Mouse (Mus musculus) lung, adult 2 months (tissue): ENCODE measurements around the gene Limch1. TPM values are rescaled to one million over a fixed set of nuclear protein-coding genes. Genes with fewer than 3 reads are reported as not detected.

ENCODE experiments used
- DNase-seq: peaks from one replicate; pipeline ENCODE4 v3.0.0; 2022
- H3K4me1 ChIP-seq: fragments of 200-500 bp; 2 replicates; pipeline ENCODE4 v1.6.1; 2011; ENCODE audit warnings: low read length; ENCODE audit not compliant: control insufficient read depth, insufficient read depth
- H3K4me3 ChIP-seq: fragments of 200-500 bp; replicated peaks from 2 replicates; pipeline ENCODE3; 2011; ENCODE audit warnings: low read depth, mild to moderate bottlenecking, control low read depth, low read length; ENCODE audit errors: extremely low read depth
- CTCF ChIP-seq: fragments of 200-500 bp; IDR thresholded peaks from 2 replicates; pipeline ENCODE4 v1.5.1; 2011; ENCODE audit warnings: mild to moderate bottlenecking, low read length, control low read depth; ENCODE audit not compliant: insufficient read depth
- POLR2A ChIP-seq: fragments of 200-500 bp; IDR thresholded peaks from 2 replicates; pipeline ENCODE4 v1.6.1; 2011; ENCODE audit warnings: low read depth, mild to moderate bottlenecking, control low read depth, low read length, borderline replicate concordance; ENCODE audit errors: extremely low read depth
- WGBS: fragments of 180-500 bp; shearing (Covaris S2); methylation state at CpG from one replicate; pipeline ENCODE4 v1.1.7; 2018; 5-methylcytosine and 5-hydroxymethylcytosine counted together
- polyA plus RNA-seq: library from polyadenylated mRNA; depleted of rRNA; stranded (reverse); fragments of >200 nt; gene quantifications from 2 replicates; pipeline ENCODE4 v1.2.3, GENCODE M21; 2012

Limch1 gene
- polyA plus RNA-seq, 1 experiment: 242 TPM

GRCm38 (mm10) chr5:66871521-66872050 is 126.0 kb downstream of the Limch1 start:
- 72% methylated on average over 11 of the region's 11 CpGs for WGBS
- no peak for TF ChIP-seq CTCF
- DNase-seq: no peak
- H3K4me3 ChIP-seq: no peak overlapping the region
- H3K4me1 ChIP-seq: no peaks in the 10 kb centered on the region; the same call in 1 of the 2 replicates

GRCm38 (mm10) chr5:66872053-66872452 is 126.4 kb downstream of the Limch1 start:
- no peak for DNase-seq
- 63% methylated on average over 4 of the region's 4 CpGs for WGBS
- Histone ChIP-seq H3K4me3 (no peak overlapping the region), H3K4me1 (no peaks in the 10 kb centered on the region; the same call in 1 of the 2 replicates)
- no peak for TF ChIP-seq CTCF
- TF ChIP-seq POLR2A: no peak

GRCm38 (mm10) chr5:66872681-66873080 is 127.1 kb downstream of the Limch1 start:
- DNase-seq: no peak
- H3K4me3 ChIP-seq: no peak overlapping the region
- TF ChIP-seq CTCF (no peak), POLR2A (no peak)
- WGBS: 92% methylated on average over 6 of the region's 6 CpGs
- H3K4me1 ChIP-seq: no peaks in the 10 kb centered on the region; the same call in 1 of the 2 replicates

- no peak for DNase-seq
- WGBS: 66% methylated on average over 10 of the region's 10 CpGs
- H3K4me1 ChIP-seq: no peaks in the 10 kb centered on the region; the same call in 1 of the 2 replicates
- no peak for TF ChIP-seq CTCF
- no peak overlapping the region for H3K4me3 ChIP-seq
Measured at GRCm38 (mm10) chr5:66876018-66876805, 130.6 kb downstream of the Limch1 start.

- no peak for TF ChIP-seq POLR2A
- no peak for TF ChIP-seq CTCF
- DNase-seq: no peak
- Histone ChIP-seq H3K4me1 (peaks cover 4% of the 10 kb centered on the region; the same call in 1 of the 2 replicates), H3K4me3 (no peak overlapping the region)
- WGBS: 64% methylated on average over 5 of the region's 5 CpGs
Measured at GRCm38 (mm10) chr5:66877066-66877465, 131.4 kb downstream of the Limch1 start.

- TF ChIP-seq CTCF: no peak
- no peak for TF ChIP-seq POLR2A
- H3K4me3 ChIP-seq: no peak overlapping the region
- H3K4me1 ChIP-seq: peaks cover 12% of the 10 kb centered on the region
- DNase-seq: no peak
- WGBS: 40% methylated on average over 3 of the region's 3 CpGs
Measured at GRCm38 (mm10) chr5:66881901-66882341, 136.3 kb downstream of the Limch1 start.

- 83% methylated on average over 13 of the region's 13 CpGs for WGBS
- H3K4me3 ChIP-seq: no peak overlapping the region
- peaks cover 14% of the 10 kb centered on the region for H3K4me1 ChIP-seq
- DNase-seq: no peak
- no peak for TF ChIP-seq POLR2A
Measured at GRCm38 (mm10) chr5:66882718-66883117, 137.1 kb downstream of the Limch1 start.

- Histone ChIP-seq H3K4me3 (no peak overlapping the region), H3K4me1 (peaks cover 14% of the 10 kb centered on the region)
- no peak for DNase-seq
- WGBS: 55% methylated on average over 4 of the region's 4 CpGs
- TF ChIP-seq CTCF: no peak
- TF ChIP-seq POLR2A: no peak
Measured at GRCm38 (mm10) chr5:66884505-66884904, 138.9 kb downstream of the Limch1 start.

GRCm38 (mm10) chr5:66886410-66887120 is 140.9 kb downstream of the Limch1 start:
- no peak for TF ChIP-seq CTCF
- TF ChIP-seq POLR2A: no peak
- DNase-seq: no peak
- 63% methylated on average over 5 of the region's 5 CpGs for WGBS
- Histone ChIP-seq H3K4me3 (no peak overlapping the region), H3K4me1 (peaks cover 13% of the 10 kb centered on the region)
